Mouse (Mus musculus): ENCODE results near the gene Rbm12. TPM values are rescaled to one million over a fixed set of nuclear protein-coding genes. Genes with fewer than 3 reads are reported as not detected.

Gene Rbm12
- polyA plus RNA-seq, 1 experiment from 2014 or later: 23.0 TPM

DNA sequence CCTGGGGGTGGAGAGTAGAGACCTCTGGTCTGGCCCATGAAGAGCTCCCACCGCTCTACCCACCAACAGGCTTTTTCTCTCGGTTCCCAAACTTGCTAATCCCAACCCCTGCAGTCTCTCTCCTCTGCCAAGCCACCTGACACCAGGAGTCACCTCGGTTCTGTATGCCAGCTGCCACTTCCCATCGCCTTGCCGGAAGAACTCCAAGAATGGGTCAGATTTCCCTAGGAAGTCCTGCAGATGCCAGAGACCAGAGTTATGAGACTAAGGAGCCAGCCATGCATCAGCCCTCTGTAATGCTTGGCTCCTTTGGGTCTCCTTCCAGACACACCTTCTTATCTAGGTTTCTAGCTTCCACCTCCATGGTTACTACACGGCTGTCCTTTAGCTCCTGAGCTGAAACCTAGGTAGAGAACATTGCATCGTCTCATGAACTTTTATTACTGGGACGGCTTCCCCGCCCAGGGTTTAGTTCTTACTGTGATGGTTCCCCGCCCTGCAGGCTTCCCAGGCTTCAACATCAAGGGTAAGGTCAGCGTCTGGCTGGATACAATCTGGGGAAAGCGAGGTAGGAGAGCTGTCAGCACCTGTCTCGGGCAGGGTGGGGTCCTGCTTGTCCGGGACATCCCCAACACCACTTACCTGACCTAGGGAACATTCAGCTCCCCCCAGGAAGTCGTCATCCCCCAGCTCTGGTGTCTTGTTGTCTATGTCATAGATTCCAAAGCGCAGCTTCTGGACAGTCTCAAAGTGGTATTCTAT is 33.2 kb downstream of the Rbm12 start:
- Histone ChIP-seq H3K9me3 (no peaks in the 10 kb centered on the region), H3K36me3 (peaks cover 54% of the 10 kb centered on the region), H3K4me1 (replicated peaks) (no peaks in the 10 kb centered on the region; the same call in 1 of the 2 replicates), H3K9ac (no peak overlapping the region), H3K27me3 (no peaks in the 10 kb centered on the region), H3K27ac (replicated peaks) (no peak overlapping the region), H3K4me2 (no peak overlapping the region), H3K4me3 (no peak overlapping the region)
- no peak for ATAC-seq (ENCODE audit: low FRiP score, low read depth)
- WGBS: 94% methylated on average over 16 of the region's 16 CpGs

DNA sequence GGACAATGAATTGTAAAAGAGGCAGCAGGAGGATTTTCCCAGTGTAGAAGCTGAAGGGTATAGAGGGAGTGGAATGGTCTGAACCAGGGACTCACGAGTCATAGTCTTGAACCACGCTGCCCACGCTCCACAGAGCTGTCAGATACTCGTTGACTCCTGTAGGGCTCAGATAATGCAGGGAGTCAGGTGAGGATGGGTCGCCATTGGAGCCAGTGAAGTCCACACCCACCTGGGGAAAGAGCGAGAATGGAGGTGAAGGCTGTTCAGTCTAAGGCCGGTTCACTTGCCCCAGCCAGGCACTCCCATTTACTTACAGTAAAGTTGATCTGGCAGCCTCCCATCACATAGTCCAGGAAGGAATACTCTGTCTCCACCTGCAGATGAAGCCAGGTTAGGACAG is 34.3 kb downstream of the Rbm12 start:
- WGBS: 91% methylated on average over 7 of the region's 7 CpGs
- ATAC-seq (ENCODE audit: low FRiP score, low read depth): no peak
- no peak overlapping the region for H3K27ac ChIP-seq (replicated peaks)

DNA sequence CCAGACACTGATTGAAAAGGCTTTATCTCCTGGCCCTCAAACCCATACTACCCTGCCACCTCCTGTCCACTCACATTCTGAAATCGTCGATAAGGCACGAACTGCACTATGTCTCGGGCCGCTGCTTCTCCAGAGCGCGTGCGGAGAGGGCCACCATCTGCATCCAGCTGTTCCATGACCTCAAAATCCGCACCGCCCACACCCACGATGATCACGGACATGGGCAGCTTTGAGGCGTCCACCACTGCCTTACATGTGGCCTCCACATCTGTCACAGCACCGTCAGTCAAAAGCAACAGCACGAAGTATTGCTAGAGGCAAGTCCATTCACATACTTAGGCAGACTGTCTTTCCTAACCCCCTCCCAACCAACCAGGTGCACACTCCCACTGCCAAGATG is 38.1 kb downstream of the Rbm12 start:
- H3K27ac ChIP-seq (replicated peaks): no peak overlapping the region
- no peaks in the 10 kb centered on the region for H3K4me1 ChIP-seq (replicated peaks)
- no peak for ATAC-seq (ENCODE audit: low FRiP score, low read depth)
- no peak overlapping the region for H3K9ac ChIP-seq
- WGBS: 94% methylated on average over 15 of the region's 15 CpGs
- H3K4me2 ChIP-seq: no peak overlapping the region
- peaks cover 97% of the 10 kb centered on the region for H3K36me3 ChIP-seq
- H3K27me3 ChIP-seq: no peaks in the 10 kb centered on the region
- no peaks in the 10 kb centered on the region for H3K9me3 ChIP-seq
- no peak overlapping the region for H3K4me3 ChIP-seq

More for the DNA sequence above, 34.3 kb downstream of the Rbm12 start:
- Histone ChIP-seq H3K4me3 (no peak overlapping the region), H3K4me2 (no peak overlapping the region), H3K9me3 (no peaks in the 10 kb centered on the region), H3K27me3 (no peaks in the 10 kb centered on the region), H3K4me1 (replicated peaks) (no peaks in the 10 kb centered on the region), H3K36me3 (peaks cover 65% of the 10 kb centered on the region), H3K9ac (no peak overlapping the region)

DNA sequence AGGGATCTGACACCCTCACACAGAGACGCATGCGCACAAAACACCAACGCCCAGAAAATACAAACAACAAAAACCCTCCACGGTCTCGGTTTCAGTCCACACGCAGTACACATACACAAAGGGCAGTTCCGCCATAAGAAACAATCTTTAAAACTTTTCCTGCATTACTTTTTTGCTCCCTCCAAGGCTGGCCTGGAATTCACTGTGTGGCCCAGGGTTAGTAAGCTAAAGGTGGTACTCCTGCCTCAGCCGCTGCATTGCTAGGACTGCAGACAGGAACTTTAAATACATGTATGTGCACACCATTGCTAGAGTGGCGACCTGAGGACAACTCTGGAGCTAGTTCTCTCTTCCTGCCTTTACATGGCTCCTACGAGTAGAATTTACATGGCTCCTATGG is 40.5 kb downstream of the Rbm12 start:
- WGBS: 96% methylated on average over 10 of the region's 10 CpGs
- no peak overlapping the region for H3K4me2 ChIP-seq
- H3K27ac ChIP-seq (replicated peaks): no peak overlapping the region
- H3K9me3 ChIP-seq: no peaks in the 10 kb centered on the region
- H3K9ac ChIP-seq: no peak overlapping the region
- ATAC-seq (ENCODE audit: low FRiP score, low read depth): no peak
- no peak overlapping the region for H3K4me3 ChIP-seq
- H3K36me3 ChIP-seq: peaks cover 78% of the 10 kb centered on the region
- no peaks in the 10 kb centered on the region for H3K27me3 ChIP-seq
- H3K4me1 ChIP-seq (replicated peaks): peaks cover 7% of the 10 kb centered on the region

DNA sequence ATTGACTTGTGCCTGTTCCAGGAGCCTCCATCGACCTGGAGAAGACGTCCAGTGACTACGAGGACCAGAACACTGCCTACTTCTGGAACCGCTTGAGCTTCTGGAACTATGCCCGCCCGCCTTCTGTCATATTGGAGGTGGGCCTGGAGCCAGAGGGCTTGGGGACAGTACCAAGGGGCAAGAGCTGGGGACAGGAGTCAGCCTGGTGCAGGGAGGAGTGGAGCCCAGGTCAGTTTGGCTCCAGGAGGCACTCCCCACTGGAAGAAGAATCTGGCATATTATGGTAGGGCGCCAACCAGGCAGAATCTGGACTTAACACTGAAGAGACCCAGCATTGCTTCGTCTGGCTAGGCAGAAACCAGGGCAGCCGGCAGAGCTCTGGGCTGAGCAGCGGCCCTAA is 43.9 kb downstream of the Rbm12 start:
- no peak overlapping the region for H3K4me2 ChIP-seq
- no peak for ATAC-seq (ENCODE audit: low FRiP score, low read depth)
- H3K36me3 ChIP-seq: peaks cover 45% of the 10 kb centered on the region
- WGBS: 90% methylated on average over 10 of the region's 10 CpGs
- H3K9ac ChIP-seq: no peak overlapping the region
- H3K4me1 ChIP-seq (replicated peaks): peaks cover 17% of the 10 kb centered on the region
- H3K27me3 ChIP-seq: no peaks in the 10 kb centered on the region
- no peak overlapping the region for H3K4me3 ChIP-seq
- H3K9me3 ChIP-seq: no peaks in the 10 kb centered on the region
- H3K27ac ChIP-seq (replicated peaks): no peak overlapping the region

DNA sequence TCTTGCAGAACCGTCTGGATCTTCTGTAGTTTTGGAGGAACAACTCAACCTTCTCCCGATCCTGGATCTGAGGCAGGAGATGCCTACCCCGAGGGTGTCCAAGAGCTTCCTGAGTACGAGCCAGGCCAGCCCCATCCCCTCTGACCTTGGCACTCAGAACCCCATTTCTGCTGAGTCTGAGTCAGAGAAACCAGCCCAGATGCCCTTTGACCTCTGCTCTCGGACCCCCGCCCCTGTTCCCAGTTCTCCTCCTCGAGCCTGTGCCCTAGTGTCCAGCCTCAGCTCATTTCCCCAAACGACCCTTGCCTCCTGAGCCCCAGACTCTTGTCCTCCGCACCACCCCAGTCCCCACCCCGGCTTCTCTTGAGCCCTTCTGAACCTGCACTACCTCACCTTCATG is 45.7 kb downstream of the Rbm12 start:
- no peak; the same call in 1 of the 2 replicates for ATAC-seq (ENCODE audit: low FRiP score, low read depth)
- peak overlapping the region; percentile 72 for H3K9ac ChIP-seq

DNA sequence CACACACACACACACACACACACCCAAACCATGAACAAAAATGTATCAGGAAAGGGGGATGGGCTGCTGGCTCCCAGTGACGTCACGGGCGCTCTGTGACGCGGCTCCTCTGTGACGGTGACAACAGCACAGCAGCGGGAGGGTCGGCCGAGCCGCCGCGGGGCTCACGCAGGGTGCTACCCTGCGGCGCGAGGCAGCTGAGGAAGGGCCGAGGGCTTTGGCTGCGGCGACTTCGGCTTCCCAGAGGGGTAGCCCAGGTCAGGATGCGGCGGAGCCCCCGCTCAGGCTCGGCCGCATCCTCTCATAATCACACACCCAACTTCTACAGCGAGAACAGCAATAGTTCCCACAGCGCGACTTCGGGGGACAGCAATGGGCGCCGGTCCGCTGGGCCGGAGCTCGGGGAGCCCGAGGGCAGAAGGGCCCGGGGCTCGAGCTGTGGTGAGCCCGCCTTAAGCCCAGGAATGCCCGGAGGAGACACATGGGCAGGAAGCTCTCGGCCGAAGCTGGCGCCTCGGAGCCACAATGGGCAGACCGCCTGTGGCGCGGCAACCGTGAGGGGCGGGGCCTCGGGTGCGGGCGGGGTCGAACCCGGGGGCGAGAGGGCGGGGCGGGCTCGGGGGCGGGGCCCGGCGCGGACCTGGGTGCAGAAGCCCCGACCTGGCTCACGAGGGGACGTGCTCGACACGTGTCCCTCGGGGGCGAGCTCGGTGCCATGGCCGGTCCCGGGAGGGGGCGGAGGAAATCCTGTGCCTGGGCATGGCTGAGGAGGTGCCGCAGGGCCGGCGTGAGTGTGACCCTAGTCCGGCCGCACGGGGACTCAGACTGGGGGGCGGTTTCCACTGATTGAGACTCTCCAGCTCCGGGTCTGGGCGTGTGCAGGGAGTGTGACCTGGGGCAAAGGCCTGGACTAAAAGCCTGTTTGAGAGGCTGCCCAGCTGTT is 46.4 kb downstream of the Rbm12 start, which contains the start of gene Spag4:
Gene Spag4 (plus strand): TSS at position 77 of the 943 bp plus-strand sequence.
- Histone ChIP-seq H3K9ac (peak within 1 kb of the TSS; percentile 72), H3K27ac (replicated peaks) (peak within 1 kb of the TSS; percentile 82), H3K27me3 (no peaks in the 10 kb centered on the region), H3K9me3 (no peaks in the 10 kb centered on the region), H3K36me3 (peaks cover 22% of the 10 kb centered on the region), H3K4me2 (peak within 1 kb of the TSS; percentile 95), H3K4me3 (peak within 1 kb of the TSS; percentile 79), H3K4me1 (replicated peaks) (peaks cover 17% of the 10 kb centered on the region)
- WGBS: under 1% methylated on average over 69 of the region's 81 CpGs
- peak; percentile 80 for ATAC-seq (ENCODE audit: low FRiP score, low read depth)

More for the DNA sequence above, 45.7 kb downstream of the Rbm12 start:
- no peaks in the 10 kb centered on the region for H3K9me3 ChIP-seq
- no peaks in the 10 kb centered on the region for H3K27me3 ChIP-seq
- no peak overlapping the region for H3K27ac ChIP-seq (replicated peaks)
- peak overlapping the region; percentile 79 for H3K4me3 ChIP-seq
- H3K36me3 ChIP-seq: peaks cover 29% of the 10 kb centered on the region
- H3K4me2 ChIP-seq: peak overlapping the region; percentile 95
- 31% methylated on average over 10 of the region's 10 CpGs for WGBS
- peaks cover 17% of the 10 kb centered on the region for H3K4me1 ChIP-seq (replicated peaks)

DNA sequence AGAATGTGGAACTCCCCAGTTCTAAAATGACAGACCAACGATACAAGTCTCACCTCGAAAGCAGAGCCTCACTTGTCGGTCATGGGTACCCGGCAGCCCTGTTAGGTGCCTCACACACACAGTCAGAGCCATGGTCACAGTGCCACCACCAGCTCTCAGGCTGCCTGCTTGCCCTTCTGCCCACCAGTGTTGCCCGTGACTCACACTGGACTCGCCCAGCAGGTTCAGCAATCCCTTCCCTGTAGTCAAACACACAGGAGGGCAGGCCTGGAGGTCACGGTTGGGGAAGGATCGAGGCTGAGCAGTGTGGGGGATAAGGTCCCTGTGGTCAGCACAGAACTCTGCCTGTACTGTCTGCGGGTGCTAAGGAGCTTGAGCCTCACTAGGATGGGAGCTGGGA is 59.0 kb downstream of the Rbm12 start, which contains the start of gene Fer1l4:
Gene Fer1l4 (minus strand): TSS at position 132 of the 400 bp plus-strand sequence.
- no peaks in the 10 kb centered on the region for H3K9me3 ChIP-seq
- no peak for ATAC-seq (ENCODE audit: low FRiP score, low read depth)
- H3K36me3 ChIP-seq: no peaks in the 10 kb centered on the region
- 0 out of 2 replicates have a peak, but pooled peaks cover 3% of the 10 kb centered on the region for H3K4me1 ChIP-seq (replicated peaks)
- no peak within 1 kb of the TSS for H3K9ac ChIP-seq
- H3K27ac ChIP-seq (replicated peaks): no peak within 1 kb of the TSS
- no peak within 1 kb of the TSS for H3K4me2 ChIP-seq
- H3K27me3 ChIP-seq: 0 out of 2 replicates have a peak, but pooled peaks cover under 1% of the 10 kb centered on the region
- no peak within 1 kb of the TSS for H3K4me3 ChIP-seq
- WGBS: 88% methylated on average over 9 of the region's 9 CpGs

DNA sequence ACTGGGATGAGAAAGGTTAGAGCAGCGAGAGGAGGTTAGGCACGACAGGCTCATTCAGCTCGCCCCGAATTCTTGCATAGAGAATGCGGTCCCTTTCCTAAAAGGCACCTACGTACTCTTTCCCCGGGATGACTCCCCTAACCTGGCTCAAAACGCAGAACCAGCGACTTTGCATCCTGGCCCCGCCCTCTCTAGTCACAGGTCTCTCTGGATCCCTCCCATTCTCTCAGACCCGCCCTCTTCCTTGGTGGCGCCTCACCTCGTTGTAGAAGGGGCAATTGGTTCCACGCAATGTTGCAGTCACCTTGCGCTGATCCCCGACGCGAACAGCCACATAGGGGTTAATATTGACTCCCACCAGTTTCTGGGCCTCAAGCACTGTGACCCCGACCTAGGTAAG is 63.8 kb downstream of the Rbm12 start:
- Histone ChIP-seq H3K4me2 (peak overlapping the region; percentile 31; the same call in 1 of the 2 replicates), H3K27me3 (peaks cover 10% of the 10 kb centered on the region; the same call in 1 of the 2 replicates), H3K36me3 (no peaks in the 10 kb centered on the region), H3K9me3 (no peaks in the 10 kb centered on the region), H3K4me1 (replicated peaks) (0 out of 2 replicates have a peak, but pooled peaks cover 5% of the 10 kb centered on the region), H3K27ac (replicated peaks) (no peak overlapping the region), H3K9ac (no peak overlapping the region), H3K4me3 (no peak overlapping the region)
- no peak for ATAC-seq (ENCODE audit: low FRiP score, low read depth)
- 7% methylated on average over 19 of the region's 19 CpGs for WGBS

DNA sequence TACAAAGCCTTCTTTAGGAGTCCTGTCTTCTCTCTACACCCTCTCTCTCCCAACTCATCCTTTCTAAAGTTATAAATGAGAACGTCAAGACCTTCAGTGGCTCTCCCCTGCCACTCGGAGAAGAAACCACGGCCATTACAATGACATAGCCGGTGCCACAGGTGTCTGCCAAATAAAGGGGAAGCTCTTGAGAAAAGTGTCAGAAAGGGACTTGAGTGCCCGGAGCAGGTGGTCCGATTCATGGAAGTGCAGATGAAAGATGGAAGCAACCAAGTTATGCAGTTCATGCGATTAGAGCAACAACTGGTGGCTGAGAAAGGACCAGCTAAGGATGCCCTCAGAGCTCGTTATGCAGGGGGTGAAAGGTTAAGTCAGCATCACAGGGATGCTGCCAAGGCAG is 68.9 kb downstream of the Rbm12 start:
- no peak overlapping the region for H3K27ac ChIP-seq (replicated peaks)
- H3K4me3 ChIP-seq: no peak overlapping the region
- no peak overlapping the region for H3K9ac ChIP-seq
- no peaks in the 10 kb centered on the region for H3K9me3 ChIP-seq
- H3K4me1 ChIP-seq (replicated peaks): 0 out of 2 replicates have a peak, but pooled peaks cover 3% of the 10 kb centered on the region
- H3K4me2 ChIP-seq: no peak overlapping the region
- H3K27me3 ChIP-seq: peaks cover 10% of the 10 kb centered on the region; the same call in 1 of the 2 replicates
- ATAC-seq (ENCODE audit: low FRiP score, low read depth): no peak
- WGBS: 86% methylated on average over 8 of the region's 8 CpGs
- H3K36me3 ChIP-seq: no peaks in the 10 kb centered on the region
